Mouse (Mus musculus): Measurements from ENCODE around the gene Slc17a3. TPM values are rescaled to one million over a fixed set of nuclear protein-coding genes. Genes with fewer than 3 reads are reported as not detected.

The Slc17a3 gene
- polyA plus RNA-seq, 1 experiment from 2014 or later = not detected

- no peak for ATAC-seq
- Histone ChIP-seq H3K4me2 (ENCODE audit: low read length) (no peak overlapping the region), H3K9me3 (ENCODE audit: control insufficient read depth, low read length) (no peaks in the 10 kb centered on the region), H3K9ac (replicated peaks; ENCODE audit: low read depth, low read length) (no peak overlapping the region), H3K36me3 (ENCODE audit: control insufficient read depth, insufficient read depth) (no peaks in the 10 kb centered on the region), H3K27me3 (replicated peaks; ENCODE audit: control insufficient read depth, insufficient read depth, low read length) (no peaks in the 10 kb centered on the region), H3K4me1 (replicated peaks; ENCODE audit: control insufficient read depth, insufficient read depth, low read length) (no peaks in the 10 kb centered on the region), H3K4me3 (replicated peaks; ENCODE audit: low read length) (no peak overlapping the region), H3K27ac (ENCODE audit: low read length) (no peak overlapping the region)
- 18% methylated on average over 6 of the region's 6 CpGs for WGBS
Observed at GRCm38 (mm10) chr13:23833053-23833452, 6.2 kb upstream of the Slc17a3 start.

- Histone ChIP-seq H3K9me3 (ENCODE audit: control insufficient read depth, low read length) (no peaks in the 10 kb centered on the region), H3K4me1 (replicated peaks; ENCODE audit: control insufficient read depth, insufficient read depth, low read length) (no peaks in the 10 kb centered on the region), H3K9ac (replicated peaks; ENCODE audit: low read depth, low read length) (no peak overlapping the region), H3K4me2 (ENCODE audit: low read length) (no peak overlapping the region), H3K27me3 (replicated peaks; ENCODE audit: control insufficient read depth, insufficient read depth, low read length) (no peaks in the 10 kb centered on the region), H3K27ac (ENCODE audit: low read length) (no peak overlapping the region), H3K36me3 (ENCODE audit: control insufficient read depth, insufficient read depth) (no peaks in the 10 kb centered on the region), H3K4me3 (replicated peaks; ENCODE audit: low read length) (no peak overlapping the region)
- 86% methylated on average over 5 of the region's 5 CpGs for WGBS
- ATAC-seq = no peak
Observed at GRCm38 (mm10) chr13:23834836-23835235, 4.4 kb upstream of the Slc17a3 start.

- no peak overlapping the region for H3K4me2 ChIP-seq (ENCODE audit: low read length)
- H3K9ac ChIP-seq (replicated peaks; ENCODE audit: low read depth, low read length) = no peak overlapping the region
- no peak overlapping the region for H3K27ac ChIP-seq (ENCODE audit: low read length)
- no peaks in the 10 kb centered on the region for H3K4me1 ChIP-seq (replicated peaks; ENCODE audit: control insufficient read depth, insufficient read depth, low read length)
- H3K4me3 ChIP-seq (replicated peaks; ENCODE audit: low read length) = no peak overlapping the region
- 94% methylated on average over 5 of the region's 5 CpGs for WGBS
- H3K27me3 ChIP-seq (replicated peaks; ENCODE audit: control insufficient read depth, insufficient read depth, low read length) = no peaks in the 10 kb centered on the region
- no peaks in the 10 kb centered on the region for H3K9me3 ChIP-seq (ENCODE audit: control insufficient read depth, low read length)
- no peak for ATAC-seq
- no peaks in the 10 kb centered on the region for H3K36me3 ChIP-seq (ENCODE audit: control insufficient read depth, insufficient read depth)
Observed at GRCm38 (mm10) chr13:23836630-23837029, 2.6 kb upstream of the Slc17a3 start.

DNA sequence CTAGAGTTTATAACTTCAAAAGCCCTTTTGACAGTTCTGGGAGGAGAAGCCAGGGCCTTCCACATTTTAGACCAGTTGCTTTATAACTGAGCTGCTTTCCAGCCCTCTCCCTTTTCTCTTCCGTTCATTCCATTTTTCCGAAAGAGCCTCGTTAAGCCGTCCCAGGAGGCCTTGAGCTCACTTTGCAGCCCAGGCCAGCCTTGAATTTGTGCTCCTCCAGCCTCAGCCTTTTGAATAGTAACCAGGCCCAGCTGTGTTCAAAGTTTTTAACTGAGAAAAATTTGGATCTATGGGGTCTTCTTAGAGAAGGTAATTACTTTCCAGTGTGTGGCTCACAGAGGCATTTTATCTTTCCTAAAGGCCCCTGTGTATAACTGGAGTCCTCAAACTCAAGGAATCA is 6.6 kb downstream of the Slc17a3 start:
- H3K4me2 ChIP-seq (ENCODE audit: low read length) = no peak overlapping the region
- H3K27ac ChIP-seq (ENCODE audit: low read length) = no peak overlapping the region
- H3K27me3 ChIP-seq (replicated peaks; ENCODE audit: control insufficient read depth, insufficient read depth, low read length) = no peaks in the 10 kb centered on the region
- no peak overlapping the region for H3K4me3 ChIP-seq (replicated peaks; ENCODE audit: low read length)
- 41% methylated on average over 4 of the region's 4 CpGs for WGBS
- H3K4me1 ChIP-seq (replicated peaks; ENCODE audit: control insufficient read depth, insufficient read depth, low read length) = no peaks in the 10 kb centered on the region
- no peak overlapping the region for H3K9ac ChIP-seq (replicated peaks; ENCODE audit: low read depth, low read length)
- no peaks in the 10 kb centered on the region for H3K36me3 ChIP-seq (ENCODE audit: control insufficient read depth, insufficient read depth)
- no peak for ATAC-seq
- no peaks in the 10 kb centered on the region for H3K9me3 ChIP-seq (ENCODE audit: control insufficient read depth, low read length)

GRCm38 (mm10) chr13:23849299-23849698 is 10.1 kb downstream of the Slc17a3 start:
- Histone ChIP-seq H3K27ac (ENCODE audit: low read length) (no peak overlapping the region), H3K9ac (replicated peaks; ENCODE audit: low read depth, low read length) (no peak overlapping the region), H3K4me2 (ENCODE audit: low read length) (no peak overlapping the region), H3K9me3 (ENCODE audit: control insufficient read depth, low read length) (no peaks in the 10 kb centered on the region), H3K4me1 (replicated peaks; ENCODE audit: control insufficient read depth, insufficient read depth, low read length) (no peaks in the 10 kb centered on the region), H3K4me3 (replicated peaks; ENCODE audit: low read length) (no peak overlapping the region), H3K27me3 (replicated peaks; ENCODE audit: control insufficient read depth, insufficient read depth, low read length) (no peaks in the 10 kb centered on the region), H3K36me3 (ENCODE audit: control insufficient read depth, insufficient read depth) (no peaks in the 10 kb centered on the region)
- 81% methylated on average over 2 of the region's 2 CpGs for WGBS
- ATAC-seq = no peak

GRCm38 (mm10) chr13:23856401-23856800 is 17.2 kb downstream of the Slc17a3 start:
- Histone ChIP-seq H3K4me2 (ENCODE audit: low read length) (no peak overlapping the region), H3K9me3 (ENCODE audit: control insufficient read depth, low read length) (no peaks in the 10 kb centered on the region), H3K27ac (ENCODE audit: low read length) (no peak overlapping the region), H3K36me3 (ENCODE audit: control insufficient read depth, insufficient read depth) (no peaks in the 10 kb centered on the region), H3K9ac (replicated peaks; ENCODE audit: low read depth, low read length) (no peak overlapping the region), H3K27me3 (replicated peaks; ENCODE audit: control insufficient read depth, insufficient read depth, low read length) (no peaks in the 10 kb centered on the region), H3K4me1 (replicated peaks; ENCODE audit: control insufficient read depth, insufficient read depth, low read length) (no peaks in the 10 kb centered on the region), H3K4me3 (replicated peaks; ENCODE audit: low read length) (no peak overlapping the region)
- WGBS = 63% methylated on average over 3 of the region's 3 CpGs
- ATAC-seq = no peak

DNA sequence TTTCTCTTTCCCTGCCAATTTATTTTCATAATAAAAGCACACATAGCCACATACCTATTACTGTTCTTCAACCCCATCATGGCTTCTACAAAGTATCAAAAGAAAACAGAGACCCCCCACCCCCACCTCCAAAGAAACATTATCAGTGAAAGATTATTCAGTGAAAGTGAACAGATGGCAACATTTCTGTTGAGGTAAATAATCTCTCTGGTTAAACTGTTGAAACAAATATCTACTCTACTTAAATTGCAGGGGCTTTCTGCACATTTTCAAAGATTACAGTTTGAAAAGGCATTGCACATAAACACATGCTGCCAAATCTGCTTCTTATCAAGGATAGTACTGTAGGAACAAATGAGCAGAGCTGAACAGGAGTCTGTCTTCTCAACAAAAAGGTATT is 22.6 kb downstream of the Slc17a3 start:
- Histone ChIP-seq H3K36me3 (ENCODE audit: control insufficient read depth, insufficient read depth) (no peaks in the 10 kb centered on the region), H3K27ac (ENCODE audit: low read length) (no peak overlapping the region), H3K9ac (replicated peaks; ENCODE audit: low read depth, low read length) (no peak overlapping the region), H3K4me2 (ENCODE audit: low read length) (no peak overlapping the region), H3K9me3 (ENCODE audit: control insufficient read depth, low read length) (no peaks in the 10 kb centered on the region), H3K4me3 (replicated peaks; ENCODE audit: low read length) (no peak overlapping the region), H3K27me3 (replicated peaks; ENCODE audit: control insufficient read depth, insufficient read depth, low read length) (no peaks in the 10 kb centered on the region), H3K4me1 (replicated peaks; ENCODE audit: control insufficient read depth, insufficient read depth, low read length) (no peaks in the 10 kb centered on the region)
- ATAC-seq = no peak

GRCm38 (mm10) chr13:23864711-23865110 is 25.5 kb downstream of the Slc17a3 start:
- 79% methylated on average over 9 of the region's 9 CpGs for WGBS
- no peak overlapping the region for H3K27ac ChIP-seq (ENCODE audit: low read length)
- H3K9me3 ChIP-seq (ENCODE audit: control insufficient read depth, low read length) = no peaks in the 10 kb centered on the region
- no peak overlapping the region for H3K4me3 ChIP-seq (replicated peaks; ENCODE audit: low read length)
- no peaks in the 10 kb centered on the region for H3K27me3 ChIP-seq (replicated peaks; ENCODE audit: control insufficient read depth, insufficient read depth, low read length)
- no peaks in the 10 kb centered on the region for H3K36me3 ChIP-seq (ENCODE audit: control insufficient read depth, insufficient read depth)
- H3K4me2 ChIP-seq (ENCODE audit: low read length) = no peak overlapping the region
- H3K4me1 ChIP-seq (replicated peaks; ENCODE audit: control insufficient read depth, insufficient read depth, low read length) = no peaks in the 10 kb centered on the region
- no peak overlapping the region for H3K9ac ChIP-seq (replicated peaks; ENCODE audit: low read depth, low read length)
- ATAC-seq = no peak

DNA sequence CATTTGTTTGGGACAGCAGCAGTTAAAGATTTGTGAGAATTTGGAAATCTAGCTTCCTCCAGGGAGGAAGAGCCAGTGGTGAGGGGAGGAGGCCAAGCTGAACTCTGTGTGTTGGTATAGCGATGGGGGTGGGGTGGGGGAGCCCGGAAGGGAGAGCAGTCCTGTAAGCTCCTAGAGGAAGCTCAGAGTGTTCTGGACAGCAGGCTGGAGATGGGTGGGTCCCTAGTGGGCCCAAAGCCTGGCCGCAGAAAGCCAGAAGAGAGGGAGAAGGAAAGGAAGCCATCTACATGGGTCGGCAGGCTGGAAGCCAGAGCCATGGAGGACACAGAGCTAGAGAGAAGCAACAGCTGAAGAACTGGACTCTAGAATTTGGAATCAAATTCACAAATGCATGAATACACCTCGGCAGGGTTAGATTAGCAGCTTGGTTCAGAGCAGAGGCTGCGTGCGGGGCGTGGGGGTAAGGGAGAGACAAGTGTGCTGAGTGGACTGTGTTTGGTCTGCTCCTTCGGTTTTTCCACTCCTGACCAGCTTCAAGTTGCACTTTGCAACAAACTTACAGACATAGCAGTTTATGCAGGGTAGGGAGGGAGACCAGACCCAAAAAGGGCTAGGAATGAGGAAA is 27.0 kb downstream of the Slc17a3 start:
- no peak overlapping the region for H3K9ac ChIP-seq (replicated peaks; ENCODE audit: low read depth, low read length)
- H3K36me3 ChIP-seq (ENCODE audit: control insufficient read depth, insufficient read depth) = no peaks in the 10 kb centered on the region
- H3K4me3 ChIP-seq (replicated peaks; ENCODE audit: low read length) = no peak overlapping the region
- no peak overlapping the region for H3K4me2 ChIP-seq (ENCODE audit: low read length)
- no peaks in the 10 kb centered on the region for H3K27me3 ChIP-seq (replicated peaks; ENCODE audit: control insufficient read depth, insufficient read depth, low read length)
- no peak overlapping the region for H3K27ac ChIP-seq (ENCODE audit: low read length)
- 82% methylated on average over 9 of the region's 9 CpGs for WGBS
- H3K9me3 ChIP-seq (ENCODE audit: control insufficient read depth, low read length) = no peaks in the 10 kb centered on the region
- no peaks in the 10 kb centered on the region for H3K4me1 ChIP-seq (replicated peaks; ENCODE audit: control insufficient read depth, insufficient read depth, low read length)
- ATAC-seq = no peak

GRCm38 (mm10) chr13:23867000-23867399 is 27.8 kb downstream of the Slc17a3 start:
- ATAC-seq = no peak
- WGBS = 77% methylated on average over 6 of the region's 6 CpGs
- Histone ChIP-seq H3K9ac (replicated peaks; ENCODE audit: low read depth, low read length) (no peak overlapping the region), H3K4me2 (ENCODE audit: low read length) (no peak overlapping the region), H3K4me1 (replicated peaks; ENCODE audit: control insufficient read depth, insufficient read depth, low read length) (no peaks in the 10 kb centered on the region), H3K36me3 (ENCODE audit: control insufficient read depth, insufficient read depth) (no peaks in the 10 kb centered on the region), H3K27me3 (replicated peaks; ENCODE audit: control insufficient read depth, insufficient read depth, low read length) (no peaks in the 10 kb centered on the region), H3K27ac (ENCODE audit: low read length) (no peak overlapping the region), H3K9me3 (ENCODE audit: control insufficient read depth, low read length) (no peaks in the 10 kb centered on the region), H3K4me3 (replicated peaks; ENCODE audit: low read length) (no peak overlapping the region)
